Mouse (Mus musculus) gastrocnemius, adult 2 months (tissue): Measurements from ENCODE around the gene Tsfm. TPM values are rescaled to one million over a fixed set of nuclear protein-coding genes. Genes with fewer than 3 reads are reported as not detected.

ENCODE experiments used
- DNase-seq: peaks from one replicate; pipeline ENCODE4 v3.0.0; 2022
- H3K27ac ChIP-seq: fragments of 200-600 bp; 2 replicates; pipeline ENCODE4 v1.8.1; 2022; ENCODE audit warnings: mild to moderate bottlenecking
- H3K4me3 ChIP-seq: fragments of 200-600 bp; 2 replicates; pipeline ENCODE4 v1.8.1; 2022; ENCODE audit warnings: mild to moderate bottlenecking, moderate library complexity
- CTCF ChIP-seq: fragments of 200-600 bp; IDR thresholded peaks from 2 replicates; pipeline ENCODE4 v1.8.1; 2022; ENCODE audit warnings: antibody characterized with exemption, mild to moderate bottlenecking, moderate library complexity
- intact Hi-C: fragments of 180-260 bp; cut with DNase I; formaldehyde crosslinking; loops from one replicate; pipeline ENCODE4 v1.15.1; 2025
- total RNA-seq, 2 experiments: library from RNA; stranded (reverse); gene quantifications; 2 replicates each; pipeline ENCODE4 v1.2.3; 2021

Gene Tsfm
- total RNA-seq, 2 experiments from 2014 or later, result 15.0 to 28.8 TPM

DNA sequence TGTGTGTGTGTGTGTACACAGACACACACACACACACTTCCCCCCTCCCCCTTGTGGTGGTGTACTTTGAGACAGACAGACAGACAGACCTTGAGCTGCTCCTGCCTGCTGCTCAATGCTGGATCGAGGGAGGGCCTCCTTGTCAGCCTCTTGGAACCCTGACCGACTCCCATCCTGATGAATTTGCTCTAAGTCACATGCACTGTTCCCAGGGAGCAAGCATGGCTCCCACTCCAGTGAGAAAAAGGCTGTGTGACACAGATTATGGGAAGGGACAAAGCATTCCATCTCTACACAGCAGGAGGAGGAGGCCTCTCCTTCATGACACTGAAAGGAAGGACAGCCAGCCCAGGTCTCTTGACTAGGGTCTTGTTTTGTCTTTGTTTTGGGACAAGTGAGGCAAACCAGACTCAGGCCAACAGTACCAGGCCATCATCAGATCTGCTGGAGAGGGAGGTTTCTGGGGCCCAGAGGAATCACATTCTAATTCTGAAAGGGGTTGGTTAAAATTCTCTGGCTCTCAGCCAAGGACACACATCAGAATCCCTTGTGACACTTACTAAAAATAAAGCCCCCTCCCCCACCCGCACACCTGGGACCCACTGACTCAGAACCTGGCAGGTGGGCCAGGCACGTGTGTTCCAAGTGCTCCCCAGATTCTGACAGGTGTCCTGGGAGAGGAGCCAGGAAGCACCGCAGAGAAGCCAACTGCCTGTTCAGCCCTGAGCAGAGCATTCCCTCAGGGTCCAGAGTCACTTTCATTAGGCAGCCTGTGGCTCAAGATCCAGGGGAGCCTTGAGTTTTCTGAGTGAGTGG, 46.2 kb downstream of the Tsfm start:
- no peak for TF ChIP-seq CTCF
- H3K4me3 ChIP-seq, result peak overlapping the region; percentile 84
- intact Hi-C loops, result no loop called here

GRCm38 (mm10) chr10:126983193-126983725, 47.4 kb downstream of the Tsfm start:
- DNase-seq, result no peak
- intact Hi-C loops, result no loop called here
- no peak for TF ChIP-seq CTCF
- H3K4me3 ChIP-seq, result peak overlapping the region; percentile 84
- H3K27ac ChIP-seq, result peak overlapping the region; percentile 100

More for the DNA sequence above, 46.2 kb downstream of the Tsfm start:
- peak overlapping the region; percentile 100 for H3K27ac ChIP-seq
- peak; percentile 81 for DNase-seq

- peak; percentile 54 for DNase-seq
- H3K27ac ChIP-seq, result peak overlapping the region; percentile 100
- peak overlapping the region; percentile 84 for H3K4me3 ChIP-seq
- intact Hi-C loops, result no loop called here
- TF ChIP-seq CTCF, result no peak
Measured at GRCm38 (mm10) chr10:126981746-126982145, 48.9 kb downstream of the Tsfm start.

- peak; percentile 75 for DNase-seq
- Histone ChIP-seq H3K27ac (peak overlapping the region; percentile 100), H3K4me3 (peak overlapping the region; percentile 84)
- intact Hi-C loops, result no loop called here
- no peak for TF ChIP-seq CTCF
Measured at GRCm38 (mm10) chr10:126980933-126981530, 49.6 kb downstream of the Tsfm start.

DNA sequence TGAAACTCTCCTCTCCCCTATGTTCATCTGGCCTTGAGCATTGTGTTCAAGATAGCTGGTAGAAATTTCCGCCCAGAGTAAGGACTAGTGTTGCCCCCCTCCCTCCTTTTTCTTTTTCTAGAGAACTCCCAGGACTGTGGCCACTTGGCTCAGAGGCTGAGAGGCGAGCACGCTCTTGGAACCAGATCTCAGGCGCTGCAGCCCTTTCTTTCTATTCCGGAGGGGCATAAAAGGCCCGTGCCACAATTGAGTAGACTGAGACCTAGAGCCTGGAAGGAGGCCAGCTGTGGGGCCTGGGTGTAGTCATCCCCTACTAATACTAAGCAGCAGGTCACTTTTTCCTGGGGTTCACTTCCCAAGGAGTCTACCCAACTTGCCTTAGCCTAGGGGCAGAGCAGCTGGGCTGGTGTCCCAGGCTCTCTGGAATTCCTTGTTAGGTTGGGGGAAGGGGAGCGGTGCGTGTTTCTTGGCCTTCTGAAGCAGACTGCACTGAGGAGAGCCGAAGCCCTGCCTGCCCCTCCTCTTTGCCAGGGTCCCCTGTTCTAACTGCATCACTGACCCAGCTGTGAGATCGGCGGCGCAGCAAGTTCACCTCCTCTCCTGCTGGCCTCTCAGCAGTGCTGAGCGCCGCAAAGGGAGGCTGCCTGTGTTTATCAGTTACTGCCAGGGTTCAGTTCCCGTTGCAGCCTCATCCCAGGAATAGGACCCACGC, 50.3 kb downstream of the Tsfm start:
- TF ChIP-seq CTCF, result no peak
- peak overlapping the region; percentile 100 for H3K27ac ChIP-seq
- peak; percentile 79 for DNase-seq
- intact Hi-C loops, result no loop called here
- peak overlapping the region; percentile 84 for H3K4me3 ChIP-seq

DNA sequence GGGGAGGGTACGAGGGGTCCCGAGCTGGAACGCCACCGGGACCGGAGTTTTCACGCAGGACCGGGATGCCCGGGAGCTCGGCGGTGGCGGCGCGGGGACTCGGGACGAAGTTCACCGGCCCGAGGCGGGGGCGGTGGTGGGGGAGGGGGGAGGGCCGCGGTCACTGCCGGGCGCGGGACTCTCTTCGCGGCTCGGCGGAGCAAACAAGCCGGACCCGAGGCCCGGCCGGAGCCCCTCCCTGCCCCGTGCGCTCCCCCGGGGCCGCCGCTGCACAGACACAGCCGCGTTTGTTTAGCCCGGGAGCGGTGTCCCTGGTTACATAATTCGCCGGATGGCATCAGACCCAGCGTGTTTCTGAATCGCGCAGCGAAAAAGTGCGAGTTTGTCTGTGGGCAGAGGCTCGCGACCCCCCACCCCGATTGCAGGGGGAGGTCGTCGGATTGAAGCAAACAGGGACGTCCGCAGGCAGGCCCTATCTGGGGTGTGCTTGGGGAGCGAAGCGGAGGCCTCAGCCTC, 50.9 kb downstream of the Tsfm start:
- intact Hi-C loops, result loop anchor here (2.0 kb wide), 1 partner anchor 51 kb away; no protein-coding TSS in a partner anchor
- peak; percentile 77 for DNase-seq
- no peak for TF ChIP-seq CTCF
- H3K27ac ChIP-seq, result peak overlapping the region; percentile 100
- peak overlapping the region; percentile 84 for H3K4me3 ChIP-seq

GRCm38 (mm10) chr10:126979121-126979635, 51.5 kb downstream of the Tsfm start:
- peak overlapping the region; percentile 100 for H3K27ac ChIP-seq
- no peak for TF ChIP-seq CTCF
- DNase-seq, result peak; percentile 91
- intact Hi-C loops, result loop anchor here (2.0 kb wide), 1 partner anchor 50 kb away; no protein-coding TSS in a partner anchor
- H3K4me3 ChIP-seq, result peak overlapping the region; percentile 84

- Histone ChIP-seq H3K4me3 (peak within 1 kb of the TSS; percentile 84), H3K27ac (peak within 1 kb of the TSS; percentile 100)
- DNase-seq, result peak; percentile 100
- intact Hi-C loops, result loop anchor here (2.0 kb wide), 1 partner anchor 50 kb away; no protein-coding TSS in a partner anchor
- peak; percentile 40 for TF ChIP-seq CTCF
Measured at GRCm38 (mm10) chr10:126978277-126978994, 52.2 kb downstream of the Tsfm start, which contains the start of gene Ctdsp2. TSS of gene Ctdsp2 (plus strand) at chr10:126978717.

GRCm38 (mm10) chr10:126977076-126977475, 53.6 kb downstream of the Tsfm start:
- peak overlapping the region; percentile 13; the same call in 1 of the 2 replicates for H3K27ac ChIP-seq
- no peak for TF ChIP-seq CTCF
- H3K4me3 ChIP-seq, result no peak overlapping the region
- intact Hi-C loops, result no loop called here
- no peak for DNase-seq

GRCm38 (mm10) chr10:126975706-126976105, 54.9 kb downstream of the Tsfm start:
- Histone ChIP-seq H3K27ac (peak overlapping the region; percentile 13), H3K4me3 (no peak overlapping the region)
- TF ChIP-seq CTCF, result no peak
- DNase-seq, result no peak
- intact Hi-C loops, result no loop called here

GRCm38 (mm10) chr10:126972988-126973387, 57.7 kb downstream of the Tsfm start:
- intact Hi-C loops, result no loop called here
- no peak for DNase-seq
- H3K4me3 ChIP-seq, result no peak overlapping the region
- no peak for TF ChIP-seq CTCF
- peak overlapping the region; percentile 90 for H3K27ac ChIP-seq
